Mouse (Mus musculus): ENCODE data around the gene Gpr107.

DNA sequence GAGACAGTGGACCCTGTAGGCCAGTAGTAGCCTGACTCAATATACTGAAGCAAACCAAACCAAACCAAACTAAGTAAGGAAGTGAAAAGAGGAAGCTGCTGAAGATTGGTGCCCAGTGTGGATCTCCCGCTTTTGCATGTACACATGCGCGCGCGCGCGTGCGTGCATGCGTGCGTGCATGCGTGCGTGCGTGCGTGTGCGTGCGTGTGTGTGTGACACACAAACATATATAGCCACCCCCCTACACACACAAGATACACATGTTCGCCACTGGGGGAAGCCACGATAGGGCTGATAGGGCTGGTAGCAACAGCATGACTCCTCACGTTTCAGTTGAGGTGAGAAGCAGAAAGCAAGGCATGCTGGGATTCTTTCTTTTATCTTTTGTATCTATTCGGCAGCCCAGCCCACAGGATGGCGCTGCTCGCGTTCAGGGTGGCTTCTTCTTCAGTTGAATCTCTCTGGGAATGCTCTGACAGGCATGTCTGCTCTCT is 87.1 kb downstream of the Gpr107 start:
- peak; percentile 71 for TF ChIP-seq CTCF (IDR thresholded peaks at IDR 0.05; ENCODE audit: low read depth, low read length)
- peak; percentile 97 for TF ChIP-seq POLR2A (IDR thresholded peaks at IDR 0.05; ENCODE audit: insufficient read depth, low read length)

Data from ES-Bruce4 (cell line).